Mouse (Mus musculus): ENCODE data around the gene C1s2.
"Not testable (repeated sequence)": the region's sequence is repeated elsewhere in the genome, so short reads cannot be mapped to it uniquely, and the experiment has no call there.

C1s2 gene

DNA sequence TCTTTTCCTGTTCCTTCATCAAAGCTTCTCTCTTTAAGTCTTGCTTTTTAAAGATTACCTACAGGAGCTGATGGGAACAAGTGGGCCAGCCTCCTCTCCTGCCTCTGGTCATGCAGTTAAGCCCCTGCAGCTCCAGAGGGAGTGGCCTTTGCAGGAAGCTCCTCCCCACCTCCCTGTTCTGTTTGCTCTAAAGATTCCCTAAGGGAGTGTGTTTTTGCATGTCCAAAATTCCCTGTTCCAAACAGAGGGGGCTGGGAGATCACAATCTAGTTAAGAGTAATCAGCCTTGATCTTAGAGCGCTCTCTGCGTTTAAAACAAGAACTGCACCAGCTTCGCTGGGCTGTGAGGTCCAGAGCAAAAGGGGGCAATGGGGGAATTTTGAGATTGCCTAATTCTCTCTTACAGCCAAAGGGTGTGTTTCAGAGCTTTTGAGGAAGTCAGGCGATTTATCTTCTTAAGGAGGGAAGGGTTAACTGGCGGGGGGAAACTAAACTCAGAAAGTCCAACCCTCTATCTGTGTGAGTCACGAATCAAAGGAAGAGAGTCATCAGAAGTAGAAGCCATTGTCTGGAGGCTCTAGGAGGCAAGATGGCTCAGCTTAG lies 1.1 kb upstream of the C1s2 start:
- not testable (repeated sequence) for DNase-seq (ENCODE audit: low spot score)

DNA sequence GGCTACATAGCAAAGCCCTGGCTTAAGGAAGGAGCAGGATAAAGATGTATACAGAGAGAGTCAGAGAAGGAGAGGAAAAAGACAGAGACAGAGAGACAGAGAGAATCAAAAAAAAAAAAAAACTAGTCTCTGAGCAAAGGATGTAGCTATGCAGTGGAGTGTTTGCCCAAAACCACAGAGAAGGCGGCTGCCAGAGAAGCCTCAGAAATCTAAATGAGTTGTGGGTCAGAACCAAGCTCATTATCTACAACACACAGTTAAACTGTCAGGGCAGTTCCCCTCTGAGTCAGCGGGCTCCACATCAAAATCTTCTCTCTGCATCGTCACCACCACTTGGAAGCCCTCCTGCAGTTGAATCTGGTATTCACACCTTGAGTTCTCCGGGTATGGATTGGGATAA lies 5.1 kb downstream of the C1s2 start:
- DNase-seq (ENCODE audit: low spot score), result no peak

DNA sequence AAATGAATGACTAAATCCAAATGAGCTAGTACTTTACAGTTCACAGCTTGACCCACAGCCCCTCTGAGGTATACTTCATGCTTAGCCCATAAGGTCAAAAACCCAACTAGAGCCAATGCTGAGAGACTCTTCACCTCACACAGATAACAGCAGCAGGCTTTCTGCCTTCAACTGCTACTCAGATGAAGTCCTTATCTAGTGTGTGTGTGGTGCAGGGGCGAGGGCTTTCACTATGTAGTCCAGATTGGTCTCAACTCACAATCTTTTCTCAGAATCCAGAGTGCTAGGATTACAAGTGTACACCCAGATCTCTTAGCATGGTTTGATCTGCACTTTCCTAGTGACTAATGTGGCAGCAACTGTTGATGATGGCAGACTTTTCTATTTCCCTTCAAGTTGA lies 9.7 kb downstream of the C1s2 start:
- DNase-seq (ENCODE audit: low spot score), result not testable (repeated sequence)

DNA sequence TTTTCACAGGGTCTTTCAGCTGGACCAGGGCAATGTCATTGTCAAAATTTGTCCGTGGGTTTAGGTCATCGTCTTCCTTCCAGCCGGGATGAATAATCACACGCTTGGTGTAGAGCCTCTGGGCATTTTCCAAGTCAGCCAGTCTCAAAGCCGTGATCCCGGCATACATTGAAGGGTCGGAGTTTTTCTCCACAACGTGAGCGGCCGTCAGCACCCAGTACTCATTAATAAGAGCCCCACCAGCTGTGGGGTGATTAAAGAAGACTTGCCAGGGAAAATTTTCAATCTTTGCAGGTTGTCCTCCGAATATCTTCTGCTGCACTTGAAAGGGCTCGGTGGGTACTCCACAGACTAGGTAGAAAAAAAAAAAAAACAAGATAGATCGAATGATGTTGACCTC lies 10.3 kb downstream of the C1s2 start:
- no peak for DNase-seq (ENCODE audit: low spot score)

DNA sequence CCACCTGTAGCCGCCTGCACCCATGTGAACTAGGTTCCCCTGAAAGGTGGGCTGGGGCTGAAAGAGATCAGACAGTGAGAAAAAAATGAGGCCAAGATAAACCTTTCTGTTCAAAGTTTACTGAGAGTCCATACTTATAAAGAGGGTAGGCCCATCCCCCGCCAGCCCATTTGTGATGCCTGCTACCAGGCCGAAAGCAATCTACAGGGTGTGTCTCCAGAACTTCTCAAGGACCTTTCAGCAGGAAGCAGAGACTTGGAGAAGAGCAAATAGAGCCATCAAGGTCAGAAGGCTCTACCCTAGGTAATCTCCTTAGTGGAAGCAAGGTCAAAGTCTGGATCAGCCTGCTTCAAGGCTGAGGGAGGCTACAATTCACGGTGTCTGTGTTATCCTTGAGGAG lies 33.9 kb downstream of the C1s2 start:
- DNase-seq (ENCODE audit: low spot score), result no peak

DNA sequence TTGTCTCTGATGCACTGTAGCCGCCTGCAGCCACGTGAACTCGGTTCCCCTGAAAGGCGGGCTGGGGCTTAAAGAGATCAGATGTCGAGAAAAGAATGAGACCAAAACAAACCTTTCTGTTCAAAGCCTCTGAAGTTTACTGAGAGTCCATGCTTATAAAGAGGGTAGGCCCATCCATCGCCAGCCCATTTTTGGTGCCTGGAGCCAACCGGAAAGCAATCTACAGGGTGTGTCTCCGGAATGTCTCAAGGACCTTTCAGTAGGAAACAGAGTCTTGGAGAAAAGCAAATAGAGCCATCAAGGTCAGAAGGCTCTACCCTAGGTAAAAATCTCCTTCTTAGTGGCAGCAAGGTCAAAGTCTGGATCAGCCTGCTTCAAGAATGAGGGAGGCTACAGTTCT lies 42.8 kb downstream of the C1s2 start:
- DNase-seq (ENCODE audit: low spot score), result no peak

DNA sequence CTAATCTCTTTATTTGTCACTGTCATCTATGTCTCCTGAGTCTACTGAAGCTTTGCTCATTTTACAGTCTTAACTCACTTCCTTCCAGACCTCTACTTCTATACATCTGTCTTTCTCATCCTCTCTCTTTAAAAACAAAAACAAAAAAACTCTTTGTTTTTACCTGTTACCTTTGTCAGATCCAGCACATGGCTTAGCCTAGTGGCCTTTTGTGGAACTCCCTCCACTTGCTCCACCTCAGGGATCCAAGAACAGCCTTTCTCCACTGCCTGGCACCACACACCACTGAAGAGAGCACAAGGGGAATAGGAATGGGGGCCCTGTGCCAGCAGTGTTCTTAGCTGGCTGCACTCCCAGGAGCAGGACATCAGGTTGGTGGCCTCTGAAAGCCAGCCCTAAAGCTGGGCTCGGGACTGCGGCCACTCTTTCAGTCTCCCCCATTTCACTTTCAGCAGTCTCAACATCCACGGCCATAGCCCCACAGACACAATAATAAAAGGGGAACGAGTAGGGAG lies 43.6 kb downstream of the C1s2 start:
- DNase-seq (ENCODE audit: low spot score), result no peak

DNA sequence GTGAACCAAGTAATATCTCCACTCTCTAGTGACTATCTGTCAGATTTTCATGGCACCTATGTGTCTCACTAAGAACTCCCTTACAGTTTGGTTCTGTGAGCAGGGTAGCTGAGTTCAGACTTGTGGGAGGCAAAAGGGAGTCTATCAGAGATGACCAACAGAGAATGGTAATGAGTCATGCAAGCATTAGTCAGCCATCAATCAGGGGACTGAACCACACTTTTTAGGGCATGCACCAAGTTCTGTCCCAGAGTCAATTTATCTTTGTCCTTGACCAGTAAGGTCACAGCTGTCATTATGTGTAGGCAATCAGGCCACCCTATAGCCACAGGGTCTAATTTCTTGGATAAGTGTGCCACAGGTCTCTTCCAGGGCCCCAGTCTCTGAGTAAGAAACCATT lies 47.1 kb downstream of the C1s2 start:
- DNase-seq (ENCODE audit: low spot score), result no peak

DNA sequence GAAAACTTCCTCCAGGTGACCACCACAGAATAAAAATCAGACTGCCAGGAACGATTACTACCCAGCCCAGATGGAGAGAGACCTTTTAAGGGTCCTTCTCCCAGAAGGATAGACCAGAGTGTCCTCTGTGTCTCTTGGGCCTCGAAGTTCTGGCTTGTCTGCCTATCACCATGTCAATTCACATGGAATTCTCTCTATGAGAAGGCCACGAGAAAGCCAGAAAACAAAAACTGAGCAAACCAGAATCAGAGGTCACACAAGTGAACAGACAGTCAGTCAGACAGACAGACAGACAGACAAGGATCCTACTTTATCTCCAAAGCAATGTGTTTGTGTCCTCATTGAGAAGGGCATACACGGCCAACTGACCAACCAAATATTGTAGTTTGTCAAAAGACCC lies 49.6 kb downstream of the C1s2 start:
- no peak for DNase-seq (ENCODE audit: low spot score)

DNA sequence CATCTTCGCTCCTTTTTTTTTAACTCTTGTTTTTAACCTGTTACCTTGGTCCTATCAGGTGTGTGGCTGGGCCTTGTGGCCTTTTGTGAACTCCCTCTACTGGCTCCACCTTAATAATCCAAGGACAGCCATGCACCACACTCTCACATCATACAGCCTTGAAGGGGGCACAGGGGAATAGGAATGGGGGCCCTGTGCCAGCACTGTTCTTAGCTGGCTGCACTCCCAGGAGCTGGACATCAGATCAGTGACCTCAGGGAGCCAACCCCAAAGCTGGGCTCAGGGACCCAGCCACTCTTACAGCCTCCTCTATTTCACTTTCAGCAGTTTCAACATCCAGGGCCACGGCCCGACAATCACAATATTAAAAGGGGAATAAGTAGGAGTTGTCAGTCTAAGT lies 50.1 kb downstream of the C1s2 start:
- DNase-seq (ENCODE audit: low spot score), result no peak

DNA sequence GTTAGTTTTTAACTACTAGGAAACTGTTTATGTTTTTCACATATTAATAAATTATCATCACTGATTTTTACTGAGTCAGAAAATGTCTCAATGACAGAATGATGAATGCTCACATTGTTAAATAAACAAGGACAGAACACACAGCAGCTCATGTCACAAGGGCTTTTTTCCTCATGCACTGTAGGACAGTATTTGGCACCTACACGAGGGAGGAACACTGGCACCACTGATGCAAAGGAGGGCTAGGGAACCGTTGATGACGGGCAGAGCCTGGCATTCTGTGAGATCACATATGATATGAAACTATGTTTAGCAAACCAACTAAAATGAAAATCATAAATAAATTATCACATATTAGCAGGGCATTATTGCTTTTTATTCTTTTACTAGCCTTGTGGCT lies 51.0 kb downstream of the C1s2 start:
- DNase-seq (ENCODE audit: low spot score), result no peak

DNA sequence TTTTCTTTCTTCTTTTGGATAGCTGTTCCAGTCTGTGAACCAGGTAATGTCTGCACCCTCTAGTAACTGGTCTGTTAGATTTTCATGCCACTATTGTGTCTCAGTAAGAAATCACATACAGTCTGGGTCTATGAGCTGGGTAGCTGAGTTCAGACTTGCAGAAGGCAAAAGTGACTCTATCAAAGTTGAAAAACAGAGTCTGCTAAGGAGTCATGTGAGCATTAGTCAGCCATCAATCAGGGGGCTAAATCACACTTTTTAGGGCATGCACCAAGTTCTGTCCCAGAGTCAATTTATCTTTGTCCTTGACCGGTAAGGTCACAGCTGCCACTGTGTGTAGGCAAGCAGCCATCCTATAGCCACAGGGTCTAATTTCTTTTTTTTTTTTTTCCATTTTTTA lies 53.7 kb downstream of the C1s2 start:
- DNase-seq (ENCODE audit: low spot score), result no peak

DNA sequence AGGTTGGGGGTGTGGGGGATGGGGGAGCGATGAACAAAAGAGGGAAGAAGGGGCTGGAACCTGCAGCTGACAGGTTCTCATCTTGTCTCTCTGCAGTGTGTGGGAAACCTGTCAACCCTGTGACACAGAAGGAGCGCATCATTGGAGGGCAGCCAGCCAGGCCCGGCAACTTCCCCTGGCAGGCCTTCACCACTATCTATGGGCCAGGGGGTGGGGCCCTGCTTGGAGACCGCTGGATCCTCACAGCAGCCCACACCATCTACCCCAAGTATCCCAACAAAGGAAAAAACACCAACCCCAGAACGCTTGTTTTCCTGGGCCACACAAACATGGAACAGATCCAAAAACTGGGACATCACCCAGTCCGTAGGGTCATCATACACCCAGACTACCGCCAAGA lies 55.7 kb downstream of the C1s2 start:
- DNase-seq (ENCODE audit: low spot score), result not testable (repeated sequence)

DNA sequence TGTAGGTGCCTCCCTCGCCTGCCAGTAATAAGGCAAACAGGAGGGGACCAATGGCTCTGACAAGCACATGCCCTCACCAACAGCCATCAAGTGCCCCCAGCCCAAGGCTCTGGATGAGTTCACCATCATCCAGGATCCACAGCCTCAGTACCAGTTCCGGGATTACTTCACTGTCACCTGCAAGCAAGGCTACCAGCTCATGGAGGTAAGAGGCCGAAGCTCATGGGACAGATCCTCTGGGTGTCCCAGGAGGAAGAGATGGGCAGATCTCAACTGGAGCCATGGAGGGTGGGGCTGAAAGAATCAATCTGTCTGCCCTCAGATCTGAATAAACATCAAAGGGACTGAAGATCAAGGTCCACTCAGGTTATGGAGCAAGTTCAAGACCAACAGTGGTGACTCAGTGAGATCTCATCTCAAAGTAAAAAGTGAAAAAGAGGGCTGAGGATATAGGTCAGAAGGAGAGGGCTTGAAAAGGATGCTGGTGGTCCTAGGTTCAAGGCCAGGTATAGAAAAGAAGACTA lies 60.7 kb downstream of the C1s2 start:
- not testable (repeated sequence) for DNase-seq (ENCODE audit: low spot score)
